Mouse (Mus musculus) c-Kit-positive CD71-negative TER-119-negative erythroid progenitor cells, embryonic 14.5 days (primary cell): Measurements from ENCODE around the gene Irak1.

ENCODE experiments used
- DNase-seq: peaks from one replicate; pipeline ENCODE4 v3.0.0-alpha.2; 2013; ENCODE audit warnings: low read depth

Gene Irak1

DNA sequence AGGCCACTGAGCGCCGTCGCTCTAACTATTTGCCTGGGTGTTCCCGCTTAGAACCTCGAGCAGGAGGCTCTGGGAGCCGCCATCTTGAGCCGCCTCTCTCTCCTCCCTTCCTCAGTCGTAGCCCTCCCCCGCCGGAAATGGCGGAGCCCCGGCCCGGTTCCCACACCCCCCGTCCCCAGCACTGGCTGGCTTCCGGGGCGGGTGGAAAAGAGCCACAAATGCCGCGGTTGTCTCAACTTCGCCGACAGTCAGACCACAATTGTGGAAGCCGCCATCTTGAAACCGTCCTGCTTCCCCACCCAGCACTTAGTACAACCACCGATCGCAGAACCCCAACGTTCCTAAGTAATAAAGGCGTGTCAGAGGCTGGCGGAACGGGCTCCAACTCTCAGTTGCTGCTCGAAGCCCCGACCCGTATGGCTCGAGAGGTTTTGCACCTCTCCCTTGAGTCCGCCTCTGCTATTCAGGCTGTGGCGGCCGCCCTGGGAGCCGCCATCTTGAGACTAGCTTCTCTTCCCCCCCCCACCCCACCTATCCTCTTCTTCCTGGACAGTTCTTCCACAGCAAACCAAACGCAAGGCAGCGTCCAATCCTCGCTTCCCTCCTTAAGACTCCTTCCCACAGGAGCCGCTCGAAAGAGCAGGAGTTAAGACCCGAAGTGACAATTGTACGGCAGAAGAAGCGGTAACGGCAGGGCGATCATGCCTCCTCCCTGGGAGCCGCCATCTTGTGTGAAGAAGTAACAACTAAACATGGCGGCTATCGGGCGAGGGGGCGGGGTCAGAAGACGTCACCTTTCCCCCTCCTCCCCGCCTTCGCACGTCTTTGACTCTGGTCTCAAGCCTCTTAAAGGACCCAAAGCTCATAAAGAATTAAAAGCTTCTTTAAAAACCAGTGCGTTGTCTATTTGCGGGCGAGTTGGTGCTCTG lies 57.2 kb downstream of the Irak1 start, which contains the start of gene Hcfc1:
Hcfc1 (minus strand) TSS at position 110 of the 929 bp plus-strand sequence.
- DNase-seq = peak; percentile 65

DNA sequence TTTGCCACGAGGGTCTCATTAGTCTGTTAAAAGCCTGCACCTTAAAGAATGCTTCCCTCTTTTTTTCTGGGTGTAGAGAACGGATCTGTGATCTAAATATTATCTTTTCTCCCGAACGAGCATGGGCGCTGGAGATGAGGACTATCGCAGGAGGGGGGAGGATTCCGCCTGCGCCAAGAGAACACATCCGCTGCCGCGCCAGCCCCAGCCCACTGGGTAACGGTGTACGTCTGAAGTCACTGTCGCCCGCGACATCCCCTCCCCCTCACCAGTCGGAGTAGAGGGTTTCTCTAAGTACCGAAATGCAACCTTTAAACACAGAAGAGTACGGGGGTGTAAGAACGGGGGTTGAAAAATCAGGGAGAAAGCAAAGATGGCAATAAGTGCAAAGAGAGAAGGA lies 58.4 kb downstream of the Irak1 start:
- no peak for DNase-seq

DNA sequence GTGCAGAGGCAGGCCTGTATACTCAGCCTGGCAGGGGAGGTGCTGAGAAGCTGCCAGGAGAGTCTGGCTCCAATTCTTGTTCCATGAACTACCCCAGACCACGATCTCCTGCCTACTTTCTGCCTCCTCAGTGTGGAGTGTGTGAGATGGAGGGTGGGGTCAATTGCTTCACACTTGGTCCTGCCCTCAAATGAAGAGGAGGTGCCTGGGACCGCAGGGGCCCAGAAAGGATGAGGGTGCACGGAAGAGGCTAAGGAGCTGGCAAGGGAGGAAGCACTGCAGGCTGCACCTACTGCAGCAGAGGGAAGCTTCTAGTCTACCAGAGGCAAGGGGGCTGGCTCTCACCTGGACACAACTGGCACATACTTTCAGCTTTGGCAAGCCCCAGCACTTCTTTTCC lies 59.4 kb downstream of the Irak1 start:
- no peak for DNase-seq
